13 mouse cellular contexts compared by ENCODE assay signal in the genomic region with DNA sequence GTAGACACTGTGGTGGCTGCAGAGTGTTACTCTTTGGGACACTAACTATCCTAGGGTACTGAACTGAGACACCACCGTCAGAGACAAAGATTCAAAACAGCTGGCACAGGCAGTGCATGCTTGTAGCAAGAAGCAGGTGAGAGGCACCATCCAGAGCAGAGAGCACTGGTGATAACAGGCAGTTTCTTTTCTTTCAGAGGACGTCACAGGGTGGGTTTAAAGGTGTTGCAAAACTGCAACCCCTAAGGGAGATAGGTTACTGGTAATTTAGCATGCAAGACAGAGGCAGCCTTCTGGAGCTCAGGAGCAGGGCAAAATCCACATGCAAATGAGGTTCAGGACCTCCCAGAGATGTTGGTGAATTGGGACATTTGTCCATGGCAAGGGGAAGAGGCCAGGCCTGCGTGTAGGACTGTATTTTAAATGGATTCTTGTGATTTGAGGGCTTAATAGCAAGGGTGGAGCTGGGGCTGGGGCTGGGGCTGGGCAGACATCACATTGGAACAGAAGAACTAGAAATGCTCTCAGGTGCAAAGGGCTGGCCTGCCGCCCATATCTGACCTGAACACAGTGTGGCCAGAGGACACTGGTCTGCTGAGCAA.
"Had no signal": no experiment of that assay in that cellular context is flagged by ENCODE, and none has a peak within 500 bp of the region (broad histone marks: within the 10 kb centered on the region; RNA-seq: fewer than 3 reads in every experiment).

No protein-coding gene starts in this region.

- H3K27me3 ChIP-seq: hindbrain, embryonic 15.5 days; limb, embryonic 13.5 days; liver, embryonic 12.5 days; lung, embryonic 15.5 days had no signal

- H3K36me3 ChIP-seq: hindbrain, embryonic 15.5 days; limb, embryonic 13.5 days; liver, embryonic 12.5 days; lung, embryonic 15.5 days; midbrain, embryonic 10.5 days had no signal

- DNase-seq: left cerebral cortex, postnatal 4 days; lung, postnatal 4 days; right cerebral cortex, adult 18-20 months; right cerebral cortex, postnatal 25 days; thymus, postnatal 4 days had no signal

- ATAC-seq: liver, embryonic 12.5 days; midbrain, embryonic 16.5 days had no signal

- H3K4me2 ChIP-seq: hindbrain, embryonic 15.5 days; limb, embryonic 13.5 days; liver, embryonic 12.5 days; lung, embryonic 15.5 days had no signal

- H3K4me3 ChIP-seq: hindbrain, embryonic 15.5 days; layer of hippocampus, adult 2 months; limb, embryonic 13.5 days; liver, embryonic 12.5 days; lung, embryonic 15.5 days; midbrain, embryonic 10.5 days had no signal

- H3K4me1 ChIP-seq: hindbrain, embryonic 15.5 days; liver, embryonic 12.5 days; lung, embryonic 15.5 days had no signal

- H3K27ac ChIP-seq: hindbrain, embryonic 15.5 days; layer of hippocampus, adult 2 months; limb, embryonic 13.5 days; liver, embryonic 12.5 days; lung, embryonic 15.5 days; midbrain, embryonic 10.5 days; stomach, postnatal 0 days had no signal

- H3K9ac ChIP-seq: hindbrain, embryonic 15.5 days; limb, embryonic 13.5 days; liver, embryonic 12.5 days; lung, embryonic 15.5 days had no signal

- H3K9me3 ChIP-seq: hindbrain, embryonic 15.5 days; limb, embryonic 13.5 days; liver, embryonic 12.5 days; lung, embryonic 15.5 days; midbrain, embryonic 10.5 days had no signal
